Mouse (Mus musculus) megakaryocyte, embryonic 14.5 days (primary cell): ENCODE results near the gene Nav1.

Experiments
- FLI1 ChIP-seq: IDR thresholded peaks from 2 replicates; pipeline ENCODE4 v1.6.1; 2012; ENCODE audit warnings: low read length, inconsistent platforms, mixed read lengths
- GATA1 ChIP-seq: IDR thresholded peaks from 3 replicates; pipeline ENCODE4 v1.6.1; 2012; ENCODE audit warnings: mixed read lengths, low read length, inconsistent platforms, borderline replicate concordance

GRCm38 (mm10) chr1:135586903-135587302, 20.2 kb downstream of the Nav1 start:
- TF ChIP-seq GATA1 = no peak
- TF ChIP-seq FLI1 = no peak
